27 mouse cellular contexts compared by ENCODE assay signal in genomic region chr7:26700151-26700550, GRCm38 (mm10). TPM values are rescaled to one million over a fixed set of nuclear protein-coding genes. Genes with fewer than 3 reads are reported as not detected.
"Had no signal": no experiment of that assay in that cellular context is flagged by ENCODE, and none has a peak within 500 bp of the region (broad histone marks: within the 10 kb centered on the region; RNA-seq: fewer than 3 reads in every experiment).

No protein-coding gene starts in this region.

- DNase-seq: gastrocnemius, adult 2 months; gastrocnemius, postnatal 10 days; gastrocnemius, postnatal 25 days; heart, adult 18-20 months; heart, postnatal 10 days; heart, postnatal 4 days; kidney, adult 18-20 months; kidney, adult 8-10 months; kidney, postnatal 10 days; kidney, postnatal 25 days; kidney, postnatal 4 days; liver; liver, embryonic 13.5 days had no signal

- ATAC-seq: hindbrain, embryonic 16.5 days; inflammation-experienced regulatory T-cells, adult 6 months; intestine, embryonic 15.5 days; intestine, postnatal 0 days had no signal

RNA-seq across cellular contexts. Expression of gene Cyp2b23, which starts 13.9 kb away (rescaled TPM):
- total RNA-seq: gastrocnemius, adult 2 months; gastrocnemius, postnatal 10 days; gastrocnemius, postnatal 25 days; gastrocnemius, postnatal 4 days; granulocyte monocyte progenitor cell, adult 5-6 weeks; heart, adult 18-20 months; heart, adult 8-10 months; heart, postnatal 10 days; heart, postnatal 25 days; heart, postnatal 4 days; layer of hippocampus, adult 2 months; layer of hippocampus, postnatal 10 days; layer of hippocampus, postnatal 25 days; left cerebral cortex, adult 2 months; left cerebral cortex, postnatal 14 days; left cerebral cortex, postnatal 36 days had no signal

RNA-seq across cellular contexts. Expression of gene Cyp2b19, which starts 56.8 kb away (rescaled TPM):
- total RNA-seq: gastrocnemius, adult 2 months; gastrocnemius, postnatal 10 days; gastrocnemius, postnatal 25 days; gastrocnemius, postnatal 4 days; granulocyte monocyte progenitor cell, adult 5-6 weeks; heart, adult 18-20 months; heart, adult 8-10 months; heart, postnatal 10 days; heart, postnatal 25 days; heart, postnatal 4 days; layer of hippocampus, adult 2 months; layer of hippocampus, postnatal 10 days; layer of hippocampus, postnatal 25 days; left cerebral cortex, adult 2 months; left cerebral cortex, postnatal 14 days; left cerebral cortex, postnatal 36 days had no signal
